Mouse (Mus musculus) olfactory bulb, adult 2 months (tissue): ENCODE data around the gene Pak1.

Source experiments
- CTCF ChIP-seq: fragments of 200-500 bp; IDR thresholded peaks from 2 replicates; pipeline ENCODE4 v1.5.1; 2012; ENCODE audit warnings: low read depth, mild to moderate bottlenecking, low read length, moderate library complexity; ENCODE audit not compliant: insufficient read depth
- POLR2A ChIP-seq: fragments of 200-500 bp; IDR thresholded peaks from 2 replicates; pipeline ENCODE4 v1.6.1; 2012; ENCODE audit warnings: mild to moderate bottlenecking, low read depth, low read length, moderate library complexity; ENCODE audit not compliant: insufficient read depth

DNA sequence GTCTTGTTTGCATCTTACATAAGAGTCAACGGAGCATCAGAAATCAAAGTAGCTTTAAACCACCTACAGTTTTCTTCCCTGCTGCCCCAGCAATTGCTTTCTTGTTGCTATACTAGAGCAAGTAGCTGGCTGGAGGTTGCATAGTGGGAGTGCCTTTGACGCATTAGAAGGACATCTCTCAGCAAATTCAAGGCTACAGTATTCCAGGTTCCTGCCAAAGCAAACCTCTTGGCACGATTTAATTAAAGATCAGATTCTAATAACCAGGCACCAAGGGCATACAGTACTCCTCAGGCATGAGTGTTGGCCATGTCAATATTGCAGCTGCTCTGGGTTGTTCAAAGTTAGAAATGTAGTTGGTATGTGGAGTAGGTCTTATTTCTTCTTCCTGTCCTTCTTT is 62.0 kb downstream of the Pak1 start:
- TF ChIP-seq CTCF (no peak), POLR2A (no peak)
